Mouse (Mus musculus) urinary bladder, postnatal 14 days (tissue): ENCODE measurements at regions not wholly inside any gene's neighbourhood (a gene's known extent, or its start where the extent isn't known, plus 50 kb on each side); places are given as distances from the start of the nearest gene placed in this dataset.

ENCODE experiments used
- DNase-seq: peaks from one replicate; pipeline ENCODE4 v3.0.0; 2021; ENCODE audit warnings: low spot score

DNA sequence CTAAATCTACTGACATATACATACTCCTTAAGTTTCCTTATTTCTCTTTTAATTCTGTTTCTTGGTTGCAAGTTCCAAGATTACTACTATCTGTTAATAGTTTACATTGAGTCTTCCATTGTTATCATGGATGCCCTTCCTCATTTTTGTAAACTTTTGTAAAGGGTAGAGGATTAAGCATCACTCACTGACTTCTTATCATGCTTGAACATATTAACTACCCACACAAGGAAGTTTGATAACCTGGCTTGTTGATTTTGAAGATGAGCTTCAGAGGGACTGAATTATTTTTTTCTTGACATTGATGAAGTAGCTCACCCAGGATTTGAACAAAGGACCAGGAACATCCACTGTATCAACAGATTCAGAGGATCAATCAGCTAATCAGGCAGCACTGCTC, 162.8 kb upstream of the Fam98a start:
- no peak for DNase-seq

- no peak for DNase-seq
Measured at GRCm38 (mm10) chr17:75714059-75714458, 162.3 kb upstream of the Fam98a start.

DNA sequence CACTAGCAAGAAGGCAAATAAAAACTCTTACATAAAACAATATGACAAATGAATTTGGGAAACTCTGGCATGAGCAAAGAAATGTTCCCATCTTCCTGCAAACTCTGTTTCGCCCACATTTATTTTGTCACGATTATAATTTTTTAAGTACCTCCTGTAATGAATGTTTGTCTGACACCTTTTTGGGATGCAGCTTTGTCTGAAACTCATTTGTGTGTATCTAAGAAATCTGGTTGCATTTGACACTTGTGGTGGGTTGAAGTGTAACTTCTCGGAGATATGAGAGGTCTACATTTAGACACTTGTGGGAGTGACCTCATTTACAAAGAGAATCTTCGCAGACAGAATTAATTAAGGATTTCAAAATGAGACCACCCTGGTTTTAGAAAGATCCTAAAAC, 155.9 kb upstream of the Fam98a start:
- DNase-seq, result no peak

DNA sequence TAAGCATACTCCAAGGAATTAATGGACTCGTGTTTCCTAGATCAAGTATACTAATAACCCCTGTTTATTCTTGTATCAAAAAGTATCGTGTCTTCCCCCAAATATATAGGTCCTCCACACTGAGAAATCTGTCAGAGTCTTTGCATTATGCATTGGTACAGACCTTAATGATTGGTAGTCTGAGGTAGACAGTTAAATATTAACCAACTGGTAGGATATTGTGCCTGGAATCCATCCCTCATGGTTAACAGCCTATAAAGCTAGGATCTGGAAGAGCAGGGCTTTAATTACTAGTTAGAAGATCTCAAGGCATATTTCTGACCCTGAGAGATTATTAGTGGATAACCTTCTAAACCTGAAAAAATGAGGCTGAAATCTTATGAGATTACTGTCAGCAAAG, 153.6 kb upstream of the Fam98a start:
- no peak for DNase-seq

GRCm38 (mm10) chr17:75703865-75704264, 152.1 kb upstream of the Fam98a start:
- no peak for DNase-seq

DNA sequence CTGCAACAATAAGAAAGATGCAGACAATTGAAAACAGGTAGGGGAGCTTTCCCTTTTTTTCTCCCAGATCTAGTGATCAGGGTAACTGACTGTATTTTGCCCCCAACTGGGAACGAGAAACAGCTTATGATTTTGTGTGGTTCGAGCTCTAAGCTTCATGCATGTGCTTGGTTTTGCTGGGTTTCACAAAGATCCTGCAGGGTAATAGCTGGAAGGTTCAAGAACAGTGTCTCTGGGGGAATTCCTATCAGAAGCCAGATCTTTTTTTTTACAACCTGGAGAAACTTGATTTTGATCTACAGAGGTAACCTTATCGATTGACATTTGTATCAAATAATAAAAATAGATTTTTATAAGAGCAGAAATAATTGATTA, 145.0 kb upstream of the Fam98a start:
- DNase-seq, result no peak

- no peak for DNase-seq
Measured at GRCm38 (mm10) chr17:75696103-75696728, 144.5 kb upstream of the Fam98a start.

DNA sequence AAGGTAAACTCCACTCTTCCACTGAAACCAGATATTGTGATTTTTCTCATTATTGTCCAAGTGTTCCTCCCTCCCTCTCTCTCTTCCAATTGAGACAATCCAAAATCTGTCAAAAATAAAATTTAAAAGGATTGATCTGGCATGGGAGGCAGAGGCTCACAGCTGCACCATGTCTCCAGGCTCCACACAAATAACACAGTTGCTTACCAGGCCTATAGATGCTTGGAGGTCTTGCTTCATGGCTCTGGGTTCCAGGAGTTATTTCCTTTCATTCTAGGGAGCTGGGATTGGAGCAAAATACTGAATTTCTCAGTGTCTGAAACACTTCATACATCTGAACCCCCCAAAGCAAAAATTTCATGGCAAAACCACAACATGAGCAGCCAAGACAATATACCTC, 134.2 kb upstream of the Fam98a start:
- no peak for DNase-seq

DNA sequence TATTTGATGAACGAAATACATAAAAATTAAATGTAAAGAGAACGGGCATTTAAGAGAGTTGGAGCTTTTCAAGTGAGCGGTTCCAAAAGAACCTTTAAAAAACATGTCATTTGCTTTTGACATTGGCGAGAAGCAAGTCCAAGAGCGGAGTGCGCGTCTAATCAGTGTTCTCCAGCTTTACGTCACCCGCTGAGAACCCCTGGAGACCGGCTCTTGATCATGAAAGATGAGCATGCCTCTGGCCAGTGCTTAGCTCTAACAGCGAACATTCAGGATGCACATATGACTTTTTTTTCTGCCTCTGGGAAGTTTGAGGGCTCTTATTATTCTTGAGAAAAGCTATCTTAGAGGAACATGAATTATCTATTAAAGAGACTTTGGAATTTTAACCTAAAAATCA, 95.2 kb upstream of the Fam98a start:
- no peak for DNase-seq

- no peak for DNase-seq
Measured at GRCm38 (mm10) chr17:75644698-75645097, 93.0 kb upstream of the Fam98a start.

GRCm38 (mm10) chr17:75642311-75642710, 90.6 kb upstream of the Fam98a start:
- no peak for DNase-seq

GRCm38 (mm10) chr17:75641010-75641498, 89.3 kb upstream of the Fam98a start:
- DNase-seq, result no peak

DNA sequence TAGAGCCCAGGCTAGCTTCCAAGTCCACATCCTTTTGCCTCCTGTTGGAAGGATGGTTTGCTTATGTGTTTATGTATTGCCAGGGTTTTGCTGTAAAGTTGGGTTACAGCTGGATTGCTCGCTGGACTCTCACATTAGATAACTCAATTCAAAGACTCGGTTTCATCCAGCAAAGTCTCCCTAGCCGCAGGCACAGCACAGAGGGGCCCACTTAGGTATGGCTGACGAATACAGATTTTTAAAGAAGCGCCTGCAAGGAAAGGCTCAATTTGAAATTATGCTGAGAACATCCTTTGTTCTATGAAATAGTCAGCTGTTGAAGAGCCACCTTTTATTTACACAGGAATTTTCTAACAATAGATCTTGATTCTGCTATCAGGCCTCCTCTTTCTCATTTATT, 88.8 kb upstream of the Fam98a start:
- no peak for DNase-seq

DNA sequence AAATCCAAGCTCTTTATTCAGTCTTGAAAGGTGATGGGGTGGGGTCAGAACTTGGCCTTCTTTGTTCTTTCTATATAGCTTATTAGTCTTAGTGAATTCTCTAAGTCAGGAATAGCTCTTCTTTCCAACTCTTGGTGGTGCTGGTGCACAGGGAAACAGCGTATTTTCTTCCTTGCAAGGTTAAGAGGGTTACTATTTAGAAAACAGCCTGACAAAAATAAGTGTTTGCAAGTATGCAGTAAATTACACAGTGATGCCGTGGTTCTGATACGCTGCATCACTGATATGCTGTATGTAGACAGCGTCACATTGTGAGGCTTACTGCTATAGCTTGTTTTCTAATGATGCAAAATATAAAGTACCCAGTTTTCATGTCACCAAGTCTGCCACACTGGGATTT, 78.1 kb upstream of the Fam98a start:
- DNase-seq, result no peak

DNA sequence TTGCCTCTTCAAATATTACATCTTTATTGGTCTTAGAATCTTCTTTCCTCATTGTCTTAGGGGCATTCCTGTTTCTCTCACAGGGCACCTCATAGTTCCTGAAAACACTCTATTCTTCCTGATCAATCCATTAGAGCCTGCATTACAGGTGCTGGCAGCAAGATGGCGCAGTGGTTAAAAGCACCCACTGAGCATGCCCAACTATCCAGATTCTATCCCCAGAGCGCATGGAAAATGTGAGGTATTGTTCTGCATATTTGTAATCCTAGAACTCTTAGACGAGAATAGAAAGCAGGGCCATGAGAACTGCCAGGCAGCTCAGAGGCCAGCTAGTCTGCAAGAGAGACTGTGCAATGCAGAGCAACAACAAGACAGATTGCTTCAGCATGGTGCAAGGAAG, 67.7 kb upstream of the Fam98a start:
- DNase-seq, result no peak

GRCm38 (mm10) chr17:75618514-75618913, 66.8 kb upstream of the Fam98a start:
- no peak for DNase-seq

DNA sequence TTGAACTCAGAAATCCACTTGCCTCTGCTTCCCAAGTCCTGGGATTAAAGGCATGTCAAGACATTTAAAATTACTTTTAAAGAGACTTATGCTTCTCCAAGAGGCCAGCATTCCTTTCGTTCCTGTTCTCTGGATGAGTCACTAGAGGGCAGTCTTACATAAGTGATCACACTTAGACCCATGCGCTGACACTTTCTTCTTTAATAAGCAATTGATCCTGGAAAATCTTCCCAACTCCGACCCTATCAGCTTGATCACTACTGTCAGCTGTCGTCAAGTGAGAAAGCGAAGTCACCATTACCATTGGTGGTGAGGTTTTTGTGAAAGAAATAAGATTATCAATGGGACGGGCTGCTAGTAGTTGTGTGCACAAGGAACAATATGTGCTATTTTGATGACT, 65.5 kb upstream of the Fam98a start:
- DNase-seq, result no peak

DNA sequence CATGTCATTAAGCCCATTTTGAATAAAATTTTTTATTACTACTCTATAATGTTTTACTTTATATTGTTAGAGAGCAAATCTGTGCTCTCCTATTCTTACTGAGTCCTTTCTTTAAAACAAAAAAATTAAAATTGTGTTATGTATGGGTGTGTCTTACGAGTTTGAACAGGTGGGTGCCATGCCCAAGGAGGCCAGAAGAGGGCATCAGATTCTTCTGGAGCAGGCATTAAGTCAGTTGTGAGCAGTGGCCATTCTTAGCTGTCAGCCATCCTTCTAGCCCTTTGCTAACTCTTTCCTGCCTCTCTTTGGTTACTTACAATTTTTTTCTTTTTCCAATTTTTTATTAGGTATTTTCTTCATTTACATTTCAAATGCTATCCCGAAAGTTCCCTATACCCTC, 63.6 kb upstream of the Fam98a start:
- peak; percentile 34 for DNase-seq

- no peak for DNase-seq
Measured at GRCm38 (mm10) chr17:75603417-75604086, 51.8 kb upstream of the Fam98a start.
